Mouse (Mus musculus) frontal cortex, adult 2 months (tissue): ENCODE measurements around the gene Rnf111. TPM values are rescaled to one million over a fixed set of nuclear protein-coding genes. Genes with fewer than 3 reads are reported as not detected.
"Not testable (repeated sequence)": the region's sequence is repeated elsewhere in the genome, so short reads cannot be mapped to it uniquely, and the experiment has no call there.

Source experiments
- DNase-seq, 2 experiments: peaks; one replicate each; pipeline ENCODE4 v3.0.0; 2022; ENCODE audit warnings: low spot score in 1 of 2; ENCODE audit errors: extremely low spot score in 1 of 2
- polyA plus RNA-seq: library from polyadenylated mRNA; depleted of rRNA; stranded (reverse); fragments of >200 nt; gene quantifications from 2 replicates; pipeline ENCODE4 v1.2.3, GENCODE M21; 2012

Rnf111 gene
- polyA plus RNA-seq, 1 experiment: 36.3 TPM

DNA sequence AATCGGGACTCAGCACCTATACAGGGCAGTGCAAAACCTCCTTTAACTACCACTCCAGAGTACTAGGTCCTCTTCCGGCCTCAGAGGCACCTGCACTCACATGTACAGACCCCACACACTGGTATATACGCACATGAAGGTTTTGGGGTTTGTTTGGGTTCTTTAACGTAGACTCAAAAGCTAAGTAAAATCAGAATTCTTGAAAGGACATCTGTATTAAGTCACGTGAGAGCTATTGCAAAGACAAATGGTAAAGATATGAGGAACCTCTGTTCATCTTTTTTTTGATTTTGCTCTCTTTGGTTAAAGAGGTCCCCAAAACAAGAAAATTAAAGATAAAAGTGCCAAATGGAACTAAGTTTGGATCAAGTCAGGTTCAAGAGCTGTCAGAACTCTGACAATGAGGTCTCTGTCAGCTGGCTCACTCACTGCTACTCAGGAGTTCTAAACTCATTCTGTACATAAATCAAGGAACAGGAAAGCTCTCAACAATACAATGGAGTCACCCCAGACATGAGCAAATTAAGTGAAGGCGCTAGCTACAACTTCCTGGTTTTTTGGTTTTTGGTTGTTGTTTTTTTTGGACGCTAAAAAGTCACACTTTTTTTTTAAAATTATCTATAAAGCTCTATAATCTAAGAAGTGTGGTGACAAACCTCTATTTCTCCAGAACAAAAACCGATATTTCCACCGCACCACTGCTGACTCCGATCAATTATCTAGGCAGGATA, 1.1 kb downstream of the Rnf111 start:
- DNase-seq: no peak

GRCm38 (mm10) chr9:70496990-70497389, 6.5 kb downstream of the Rnf111 start:
- DNase-seq: no peak

DNA sequence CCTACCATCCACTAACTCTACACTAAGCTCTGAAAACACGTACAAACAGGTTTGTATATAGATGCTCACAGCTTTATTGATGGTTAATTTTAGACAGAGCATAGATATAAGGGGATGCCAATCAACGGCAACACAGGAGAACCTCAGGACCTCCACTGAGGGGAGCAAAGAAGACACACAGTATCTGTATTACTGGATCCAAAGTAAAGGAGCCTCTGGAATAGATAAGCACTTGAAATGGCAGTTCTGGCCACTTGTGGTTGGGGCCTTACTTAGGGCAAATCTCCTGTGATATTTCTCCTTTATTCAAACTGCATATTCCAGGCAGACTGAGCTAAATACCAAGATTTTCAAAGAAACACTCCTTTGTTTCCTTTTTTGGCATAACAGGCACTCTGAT, 10.5 kb downstream of the Rnf111 start:
- no peak for DNase-seq

GRCm38 (mm10) chr9:70491176-70491575, 12.3 kb downstream of the Rnf111 start:
- DNase-seq: no peak

- no peak for DNase-seq
Measured at GRCm38 (mm10) chr9:70487401-70487800, 16.1 kb downstream of the Rnf111 start.

- DNase-seq: no peak
Measured at GRCm38 (mm10) chr9:70485840-70486239, 17.7 kb downstream of the Rnf111 start.

DNA sequence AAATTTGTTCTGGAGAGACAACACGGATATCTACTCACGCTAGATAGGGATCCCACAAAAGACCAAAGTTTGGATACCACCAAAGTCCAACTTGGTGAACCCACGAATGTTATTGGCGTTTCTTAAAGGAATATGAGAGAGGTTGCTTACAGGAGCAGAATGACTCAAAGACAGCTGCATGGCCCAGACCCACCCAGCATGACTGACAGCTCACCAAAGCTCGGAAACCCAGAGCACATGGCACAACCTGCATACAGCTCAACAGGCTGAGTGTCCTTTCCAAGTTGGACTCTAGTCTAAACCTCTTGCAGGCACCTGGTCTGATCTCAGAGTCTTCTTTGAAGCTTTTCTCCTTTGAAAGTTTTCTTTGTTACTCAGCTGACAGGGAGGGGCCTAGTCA, 20.0 kb downstream of the Rnf111 start:
- no peak for DNase-seq

DNA sequence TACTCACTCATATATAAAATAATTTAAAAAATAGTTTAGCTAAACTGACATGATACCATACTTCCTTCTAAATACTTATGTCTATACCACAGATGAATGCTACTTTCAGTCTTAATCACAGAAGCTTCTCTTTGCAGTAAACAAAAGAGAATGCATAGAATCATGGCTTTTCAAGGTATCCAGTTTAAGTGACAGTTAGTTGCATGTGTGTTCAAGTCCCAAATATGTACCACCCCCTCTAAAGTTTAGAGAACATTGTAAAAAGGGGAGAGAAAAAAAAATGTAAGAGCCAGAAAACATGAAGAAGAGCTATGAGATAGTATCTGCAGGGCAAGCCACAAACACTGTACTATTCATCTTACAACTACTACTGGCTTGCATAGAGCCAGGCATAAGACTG, 21.7 kb downstream of the Rnf111 start:
- DNase-seq: no peak

- DNase-seq: no peak
Measured at GRCm38 (mm10) chr9:70477229-70477628, 26.3 kb downstream of the Rnf111 start.

GRCm38 (mm10) chr9:70475777-70476270, 27.7 kb downstream of the Rnf111 start:
- no peak for DNase-seq

- no peak for DNase-seq
Measured at GRCm38 (mm10) chr9:70473400-70473799, 30.1 kb downstream of the Rnf111 start.

DNA sequence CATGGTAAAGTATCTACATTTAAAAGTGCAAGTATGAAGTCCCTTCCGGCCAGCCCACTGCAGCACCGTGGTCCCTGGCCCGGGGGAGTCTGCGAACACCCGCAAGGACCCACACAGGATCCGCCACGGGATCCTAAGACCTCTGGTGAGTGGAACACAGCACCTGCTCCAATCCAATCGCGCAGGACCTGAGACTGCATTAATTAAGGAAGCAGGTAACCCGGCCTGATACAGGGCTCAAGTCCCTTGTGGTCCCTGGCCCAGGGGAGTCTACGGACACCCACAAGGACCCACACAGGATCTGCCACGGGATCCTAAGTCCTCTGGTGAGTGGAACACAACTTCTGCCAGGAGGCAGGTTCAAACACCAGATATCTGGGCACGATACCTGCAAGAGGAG, 40.4 kb downstream of the Rnf111 start:
- DNase-seq: not testable (repeated sequence)

- no peak for DNase-seq
Measured at GRCm38 (mm10) chr9:70452371-70452770, 51.2 kb downstream of the Rnf111 start.

DNA sequence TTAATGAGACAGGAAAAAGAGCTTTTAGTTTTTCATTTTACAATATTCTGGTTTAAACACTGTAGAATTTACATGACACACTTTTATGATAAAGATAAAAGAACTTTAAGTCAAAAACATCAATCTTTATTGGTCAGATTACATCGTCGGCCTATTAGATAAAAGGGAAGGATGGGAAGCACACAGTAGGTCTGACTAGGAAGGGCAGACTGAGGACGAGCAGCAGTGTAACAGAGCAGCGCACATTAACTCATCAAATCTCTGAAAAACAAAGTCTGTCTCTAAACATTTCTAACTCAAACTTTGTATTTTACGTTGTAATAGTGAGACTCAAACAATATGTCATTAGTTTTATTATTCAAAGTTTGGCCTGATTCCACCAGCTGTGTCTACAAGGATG, 54.5 kb downstream of the Rnf111 start:
- DNase-seq: no peak

GRCm38 (mm10) chr9:70439959-70440358, 63.6 kb downstream of the Rnf111 start:
- no peak for DNase-seq

DNA sequence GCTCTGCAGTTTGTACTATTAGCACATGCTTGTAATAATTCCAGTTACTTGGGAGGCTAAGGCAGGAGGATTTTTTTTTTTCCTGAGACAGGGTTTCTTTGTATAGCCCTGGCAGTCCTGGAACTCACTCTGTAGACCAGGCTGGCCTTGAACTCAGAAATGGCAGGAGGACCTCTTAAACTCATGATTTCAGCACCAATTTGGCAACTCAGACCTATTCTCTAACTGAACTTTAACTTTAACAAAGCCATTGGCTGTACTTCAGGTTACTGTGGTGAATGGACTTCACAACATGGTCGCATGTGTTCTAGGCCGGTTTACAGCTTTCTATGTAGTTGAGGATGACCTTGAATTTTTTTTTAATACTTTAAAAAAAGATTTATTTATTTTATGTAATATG, 80.9 kb downstream of the Rnf111 start:
- DNase-seq: no peak

- DNase-seq: peak; percentile 79 to 85
Measured at GRCm38 (mm10) chr9:70421257-70422056, 82.1 kb downstream of the Rnf111 start, which contains the start of gene Ccnb2. TSS of gene Ccnb2 (minus strand) at chr9:70421547.

DNA sequence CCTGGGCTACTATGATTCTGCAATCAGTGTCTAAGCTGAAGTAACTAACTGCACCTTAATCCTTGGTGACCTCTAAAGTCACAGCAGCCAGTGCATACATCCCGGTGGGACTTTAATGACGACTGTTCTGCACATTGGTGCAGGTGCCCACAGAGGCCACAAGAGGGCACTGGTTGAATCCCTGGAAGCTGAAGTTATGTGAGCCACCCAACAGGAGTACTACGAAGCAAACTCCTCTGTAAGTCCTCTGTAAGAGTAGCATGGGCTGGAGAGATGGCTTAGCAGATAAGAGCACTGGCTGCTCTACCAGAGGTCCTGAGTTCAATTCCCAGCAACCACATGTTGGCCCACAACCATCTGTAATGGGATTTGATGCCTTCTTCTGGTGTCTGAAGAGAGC, 87.1 kb downstream of the Rnf111 start:
- DNase-seq: no peak

DNA sequence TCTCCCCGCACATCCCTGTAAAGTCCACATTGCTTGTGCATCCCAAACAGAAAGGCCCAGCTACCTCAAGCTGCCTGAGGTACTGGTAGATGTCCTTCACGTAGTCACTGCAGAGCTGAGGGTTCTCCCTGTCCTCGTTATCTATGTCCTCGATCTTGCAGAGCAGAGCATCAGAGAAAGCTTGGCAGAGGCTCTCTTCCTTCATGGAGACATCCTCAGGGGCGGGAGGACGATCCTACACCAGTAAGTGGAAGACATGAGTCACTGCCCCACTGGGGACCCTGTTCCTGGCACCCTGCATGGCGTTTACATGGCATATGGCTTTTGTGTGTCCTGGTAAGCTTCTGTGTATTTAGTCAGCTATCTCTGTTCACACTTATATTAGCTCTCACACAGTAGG, 90.5 kb downstream of the Rnf111 start:
- DNase-seq: no peak

DNA sequence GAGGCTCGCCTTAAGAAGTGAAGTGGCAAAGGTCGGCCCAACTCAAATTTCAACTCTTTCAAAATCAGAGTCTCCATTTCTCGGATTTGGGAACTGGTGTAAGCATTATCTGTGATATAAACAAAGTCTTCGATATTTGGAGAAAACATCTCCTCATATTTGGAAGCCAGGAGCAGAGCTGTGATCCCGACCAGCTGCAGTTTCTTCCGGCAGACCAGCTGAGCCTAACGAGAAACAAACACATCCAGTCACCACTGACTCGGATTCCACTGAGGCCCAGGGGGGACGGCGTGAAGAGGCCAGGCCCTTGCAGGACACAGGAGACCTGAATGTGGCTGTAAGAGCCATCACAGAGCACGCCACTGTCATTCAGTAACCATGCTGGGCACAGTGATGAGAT, 92.9 kb downstream of the Rnf111 start:
- DNase-seq: no peak

DNA sequence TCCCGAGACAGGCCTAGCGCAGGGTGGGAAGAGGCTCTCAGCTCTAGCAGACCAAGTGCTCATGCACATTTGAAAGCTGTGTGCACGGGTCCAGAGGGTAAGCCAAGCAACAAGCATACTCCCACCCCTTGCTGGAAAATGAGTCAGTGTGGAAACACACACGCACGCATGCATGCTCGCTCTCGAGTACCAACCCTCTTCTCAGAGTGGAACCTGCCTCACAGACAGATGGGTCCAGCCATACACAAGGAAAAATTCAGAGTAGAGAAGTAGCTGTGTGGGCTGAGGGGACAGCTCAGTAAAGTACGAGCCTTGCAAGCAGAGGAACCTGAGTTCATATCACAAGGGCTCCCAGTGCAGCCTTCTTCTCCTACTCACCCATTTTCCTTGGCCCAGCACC, 93.8 kb downstream of the Rnf111 start:
- peak in 1 of 2 experiments; percentile 35 for DNase-seq

GRCm38 (mm10) chr9:70408791-70409190, 94.7 kb downstream of the Rnf111 start:
- DNase-seq: peak in 1 of 2 experiments; percentile 45
